Mouse (Mus musculus) liver, embryonic 13.5 days (tissue): Measurements from ENCODE around the gene Prkce. TPM values are rescaled to one million over a fixed set of nuclear protein-coding genes. Genes with fewer than 3 reads are reported as not detected.

Experiments used
- ATAC-seq: fragments of 200-750 bp; cut with Nextera tagmentation; 2 replicates; pipeline ENCODE4 v1.8.0; 2017; ENCODE audit warnings: low read depth, mild to moderate bottlenecking, moderate number of reproducible peaks, moderate library complexity
- DNase-seq: peaks from one replicate; pipeline ENCODE4 v3.0.0; 2022
- H3K27ac ChIP-seq: fragments of 300-500 bp; sonication (generic); 2 replicates; pipeline ENCODE4 v1.5.1; 2015; ENCODE audit warnings: moderate library complexity, mild to moderate bottlenecking, inconsistent platforms
- H3K27me3 ChIP-seq: fragments of 300-500 bp; sonication (generic); 2 replicates; pipeline ENCODE4 v1.6.1; 2015; ENCODE audit warnings: mild to moderate bottlenecking, inconsistent platforms
- H3K36me3 ChIP-seq: fragments of 300-500 bp; sonication (generic); 2 replicates; pipeline ENCODE4 v1.6.1; 2015; ENCODE audit warnings: mild to moderate bottlenecking, inconsistent platforms
- H3K4me1 ChIP-seq: fragments of 300-500 bp; sonication (generic); replicated peaks from 2 replicates; pipeline ENCODE4 v1.6.1; 2015; ENCODE audit warnings: inconsistent platforms
- H3K4me2 ChIP-seq: fragments of 300-500 bp; sonication (generic); 2 replicates; pipeline ENCODE4 v1.6.1; 2015; ENCODE audit warnings: inconsistent platforms, mild to moderate bottlenecking, moderate library complexity
- H3K4me3 ChIP-seq: fragments of 300-500 bp; sonication (generic); replicated peaks from 2 replicates; pipeline ENCODE4 v1.5.1; 2015; ENCODE audit warnings: mild to moderate bottlenecking, inconsistent platforms
- H3K9ac ChIP-seq: fragments of 300-500 bp; sonication (generic); 2 replicates; pipeline ENCODE4 v1.6.1; 2015; ENCODE audit warnings: mild to moderate bottlenecking, inconsistent platforms
- H3K9me3 ChIP-seq: fragments of 300-500 bp; sonication (generic); replicated peaks from 2 replicates; pipeline ENCODE4 v1.6.1; 2016; ENCODE audit warnings: inconsistent platforms
- WGBS: fragments of 180-500 bp; shearing (Covaris S2); methylation state at CpG from one replicate; pipeline ENCODE4 v1.1.7; 2015; ENCODE audit not compliant: insufficient replicate concordance; 5-methylcytosine and 5-hydroxymethylcytosine counted together
- polyA plus RNA-seq: library from polyadenylated mRNA; unstranded; fragments of >200 nt; fragmentation: Nextera tagmentation; extraction: Ambion mirVana; gene quantifications from 2 replicates; pipeline ENCODE4 v1.2.1, GENCODE M21; 2015

Prkce gene
- polyA plus RNA-seq, 1 experiment from 2014 or later: 0.90 TPM

DNA sequence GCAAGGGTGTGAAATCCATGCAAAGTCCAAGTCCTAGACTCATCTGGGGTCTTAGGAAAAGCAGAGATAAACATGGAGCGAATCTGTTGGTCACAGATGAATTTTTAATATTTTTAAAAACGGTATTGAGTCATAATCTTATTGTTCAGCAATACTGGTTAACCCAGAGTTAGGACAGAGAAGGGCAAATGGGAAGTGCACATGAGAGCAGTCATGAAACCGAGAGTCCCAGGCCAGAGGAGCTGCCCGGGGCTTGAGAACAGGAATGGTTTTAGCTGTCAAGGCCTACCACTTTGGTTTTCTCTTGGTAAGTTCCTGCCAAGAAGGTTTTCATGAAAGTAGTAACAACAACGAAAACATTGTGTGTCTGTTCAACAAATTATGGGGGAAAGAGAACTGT is 76.8 kb downstream of the Prkce start:
- Histone ChIP-seq H3K4me3 (no peak overlapping the region), H3K4me2 (no peak overlapping the region), H3K27me3 (no peaks in the 10 kb centered on the region), H3K9me3 (no peaks in the 10 kb centered on the region), H3K27ac (no peak overlapping the region), H3K4me1 (no peaks in the 10 kb centered on the region), H3K36me3 (no peaks in the 10 kb centered on the region), H3K9ac (no peak overlapping the region)
- DNase-seq (no peak), ATAC-seq (no peak)
- 68% methylated on average over 5 of the region's 5 CpGs for WGBS

DNA sequence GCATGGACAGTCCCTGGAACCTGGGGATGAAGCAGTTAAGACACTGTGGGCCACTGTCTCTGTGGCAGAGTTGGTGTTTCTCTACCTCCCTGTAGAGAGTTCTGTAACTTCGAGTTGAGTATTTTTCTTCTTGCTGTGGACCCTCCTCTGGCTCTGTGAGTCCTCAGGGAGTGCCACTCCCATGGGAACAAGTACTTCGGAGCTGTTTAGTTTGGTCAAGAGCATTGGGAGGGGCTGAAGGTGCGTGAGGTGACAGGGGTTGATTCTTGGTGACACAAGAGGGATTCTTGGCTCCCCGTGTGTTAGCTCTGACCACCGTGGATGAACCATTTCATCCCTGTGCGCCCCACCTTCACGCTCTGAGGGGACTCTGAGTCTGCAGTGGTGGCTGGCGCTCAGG is 81.2 kb downstream of the Prkce start:
- no peak for ATAC-seq
- Histone ChIP-seq H3K4me3 (no peak overlapping the region), H3K36me3 (no peaks in the 10 kb centered on the region), H3K9me3 (no peaks in the 10 kb centered on the region), H3K9ac (no peak overlapping the region), H3K4me2 (no peak overlapping the region), H3K27me3 (no peaks in the 10 kb centered on the region), H3K4me1 (no peaks in the 10 kb centered on the region), H3K27ac (no peak overlapping the region)
- WGBS: 67% methylated on average over 8 of the region's 8 CpGs
- DNase-seq: no peak

GRCm38 (mm10) chr17:86249499-86250405 is 82.2 kb downstream of the Prkce start:
- Histone ChIP-seq H3K27me3 (no peaks in the 10 kb centered on the region), H3K4me2 (no peak overlapping the region), H3K4me1 (no peaks in the 10 kb centered on the region), H3K27ac (no peak overlapping the region), H3K36me3 (no peaks in the 10 kb centered on the region), H3K4me3 (no peak overlapping the region), H3K9me3 (no peaks in the 10 kb centered on the region), H3K9ac (no peak overlapping the region)
- ATAC-seq: no peak
- WGBS: 62% methylated on average over 21 of the region's 21 CpGs
- DNase-seq: no peak

- no peak for DNase-seq
- 54% methylated on average over 7 of the region's 7 CpGs for WGBS
- Histone ChIP-seq H3K4me2 (no peak overlapping the region), H3K27ac (no peak overlapping the region), H3K9me3 (no peaks in the 10 kb centered on the region), H3K9ac (no peak overlapping the region), H3K27me3 (no peaks in the 10 kb centered on the region), H3K36me3 (no peaks in the 10 kb centered on the region), H3K4me3 (no peak overlapping the region), H3K4me1 (no peaks in the 10 kb centered on the region)
- no peak for ATAC-seq
Measured at GRCm38 (mm10) chr17:86250406-86250905, 82.9 kb downstream of the Prkce start.

DNA sequence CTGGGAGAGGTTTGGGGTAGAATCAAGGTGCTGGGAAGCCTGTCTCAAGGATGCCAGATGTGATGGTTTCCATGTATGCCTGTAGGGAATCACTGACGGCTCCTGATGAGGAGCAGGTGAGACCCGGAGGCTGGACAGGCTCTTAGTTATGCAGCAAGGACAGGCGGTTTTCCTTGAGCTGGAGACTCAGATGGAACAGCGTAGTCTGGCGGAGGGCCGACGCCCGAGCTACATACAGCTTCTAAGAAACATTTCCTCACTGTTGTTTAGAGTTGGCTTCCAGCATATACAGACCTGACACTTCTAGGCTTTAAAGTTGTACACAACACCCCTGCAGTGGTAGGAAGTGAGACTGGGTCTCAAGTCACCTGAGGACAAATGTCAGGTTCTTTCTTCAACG is 86.3 kb downstream of the Prkce start:
- H3K27ac ChIP-seq: no peak overlapping the region
- no peak overlapping the region for H3K4me2 ChIP-seq
- WGBS: 81% methylated on average over 9 of the region's 9 CpGs
- H3K36me3 ChIP-seq: no peaks in the 10 kb centered on the region
- no peaks in the 10 kb centered on the region for H3K9me3 ChIP-seq
- H3K27me3 ChIP-seq: no peaks in the 10 kb centered on the region
- no peak overlapping the region for H3K4me3 ChIP-seq
- no peak for DNase-seq
- H3K9ac ChIP-seq: no peak overlapping the region
- H3K4me1 ChIP-seq: no peaks in the 10 kb centered on the region
- no peak for ATAC-seq

GRCm38 (mm10) chr17:86254285-86254684 is 86.7 kb downstream of the Prkce start:
- WGBS: 87% methylated on average over 8 of the region's 8 CpGs
- no peak for DNase-seq
- H3K9ac ChIP-seq: no peak overlapping the region
- no peaks in the 10 kb centered on the region for H3K36me3 ChIP-seq
- H3K27ac ChIP-seq: no peak overlapping the region
- H3K27me3 ChIP-seq: no peaks in the 10 kb centered on the region
- ATAC-seq: no peak
- H3K4me3 ChIP-seq: no peak overlapping the region
- no peaks in the 10 kb centered on the region for H3K4me1 ChIP-seq
- no peaks in the 10 kb centered on the region for H3K9me3 ChIP-seq
- no peak overlapping the region for H3K4me2 ChIP-seq

DNA sequence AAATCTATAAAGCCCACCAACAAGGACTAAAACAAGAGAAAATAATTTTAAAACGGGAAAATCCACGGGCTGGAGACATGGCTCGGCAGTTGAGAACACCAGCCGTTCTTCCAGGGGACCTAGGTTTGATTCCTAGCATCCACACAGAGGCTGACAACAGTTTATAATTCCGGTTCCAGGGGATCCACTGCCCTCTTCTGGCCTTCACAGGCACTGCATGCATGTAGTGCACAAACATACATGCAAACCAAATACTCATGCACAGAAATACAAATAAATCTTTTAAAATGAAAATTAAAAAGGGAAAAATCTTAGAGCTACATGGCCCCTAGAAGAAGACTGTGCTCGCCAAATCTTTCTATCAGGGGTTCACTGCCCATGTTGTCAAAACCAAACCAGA is 87.4 kb downstream of the Prkce start:
- DNase-seq (no peak), ATAC-seq (no peak)
- H3K27me3 ChIP-seq: no peaks in the 10 kb centered on the region
- no peak overlapping the region for H3K27ac ChIP-seq
- 73% methylated on average over 6 of the region's 6 CpGs for WGBS
- no peak overlapping the region for H3K4me2 ChIP-seq
- no peaks in the 10 kb centered on the region for H3K4me1 ChIP-seq
- H3K36me3 ChIP-seq: no peaks in the 10 kb centered on the region
- H3K4me3 ChIP-seq: no peak overlapping the region
- H3K9ac ChIP-seq: no peak overlapping the region
- no peaks in the 10 kb centered on the region for H3K9me3 ChIP-seq

DNA sequence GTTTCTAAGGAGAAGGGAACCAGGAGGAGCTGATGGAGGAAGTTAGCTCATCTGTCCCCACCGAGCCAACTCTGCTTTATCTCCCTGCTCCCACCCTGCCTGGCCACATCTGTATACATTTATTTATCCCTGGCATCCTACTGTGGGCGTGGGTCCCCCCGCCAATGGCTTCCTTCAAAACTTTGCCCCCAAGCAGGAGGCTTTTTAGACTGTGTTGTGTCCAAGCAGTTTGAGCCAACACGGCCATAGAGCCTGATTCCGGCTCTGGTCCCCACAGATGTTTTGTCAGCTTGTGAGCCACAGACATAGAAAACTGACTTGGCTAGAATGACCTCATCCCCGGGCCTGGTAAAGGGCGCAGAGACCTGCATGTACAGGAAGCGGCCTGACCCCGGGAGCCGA is 89.1 kb downstream of the Prkce start:
- Histone ChIP-seq H3K9me3 (no peaks in the 10 kb centered on the region), H3K36me3 (no peaks in the 10 kb centered on the region), H3K4me2 (no peak overlapping the region), H3K9ac (no peak overlapping the region), H3K27ac (no peak overlapping the region), H3K4me3 (no peak overlapping the region), H3K4me1 (no peaks in the 10 kb centered on the region), H3K27me3 (no peaks in the 10 kb centered on the region)
- ATAC-seq: no peak
- WGBS: 44% methylated on average over 10 of the region's 10 CpGs
- DNase-seq: no peak

DNA sequence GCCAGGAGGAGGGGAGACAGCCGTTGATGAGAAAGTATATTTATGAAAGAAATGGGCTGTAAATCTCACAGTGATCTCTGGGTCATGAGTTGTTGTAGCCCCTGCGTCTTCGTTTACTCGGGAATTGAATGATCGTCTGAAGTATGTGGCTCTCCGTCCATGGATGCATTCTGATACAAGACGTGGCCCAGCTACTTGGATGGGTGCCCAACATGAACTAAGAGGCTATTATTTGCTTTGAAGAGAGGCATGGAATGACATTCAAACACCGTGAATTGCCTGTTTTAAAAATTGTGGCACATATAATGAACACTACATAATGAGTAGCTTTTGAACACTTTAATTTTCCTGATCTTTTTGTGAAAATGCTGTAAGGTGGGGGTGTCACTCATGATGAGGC is 93.5 kb downstream of the Prkce start:
- H3K27me3 ChIP-seq: no peaks in the 10 kb centered on the region
- H3K4me3 ChIP-seq: no peak overlapping the region
- H3K27ac ChIP-seq: no peak overlapping the region
- DNase-seq: no peak
- H3K4me1 ChIP-seq: no peaks in the 10 kb centered on the region
- no peak overlapping the region for H3K4me2 ChIP-seq
- H3K9ac ChIP-seq: no peak overlapping the region
- no peaks in the 10 kb centered on the region for H3K36me3 ChIP-seq
- ATAC-seq: no peak
- H3K9me3 ChIP-seq: no peaks in the 10 kb centered on the region
- 71% methylated on average over 8 of the region's 8 CpGs for WGBS

DNA sequence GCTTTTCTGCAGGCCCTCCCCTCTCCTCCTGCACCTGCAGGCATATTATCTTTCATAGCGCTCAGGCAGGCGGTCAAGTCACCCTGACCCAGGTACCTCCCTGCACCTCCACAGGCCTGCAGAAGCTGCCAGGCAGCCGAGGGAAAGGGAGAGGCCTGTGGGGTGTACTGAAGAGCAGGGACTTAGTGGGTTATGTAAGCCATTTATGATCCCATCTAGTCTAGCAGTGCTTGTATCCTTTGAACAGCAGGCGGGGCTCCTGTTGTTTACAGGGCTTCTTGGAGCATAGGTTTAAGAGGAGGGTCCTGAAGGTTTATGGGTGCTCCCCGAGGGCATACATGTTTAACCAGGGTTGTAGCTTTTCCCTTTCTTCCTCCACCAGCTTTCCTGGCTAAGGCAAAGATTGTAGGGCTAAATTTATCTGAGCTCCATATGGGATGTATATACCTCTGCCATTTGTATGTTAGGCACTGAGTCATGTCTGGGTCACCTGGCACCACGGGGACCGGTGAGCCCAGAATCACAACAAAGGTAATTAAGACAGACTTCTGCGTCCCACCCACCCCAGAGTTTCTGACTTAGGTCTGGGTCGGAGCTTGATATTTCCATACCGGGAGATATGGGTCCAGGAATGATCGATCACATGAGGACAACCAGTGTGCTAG is 96.5 kb downstream of the Prkce start:
- Histone ChIP-seq H3K9me3 (no peaks in the 10 kb centered on the region), H3K4me1 (no peaks in the 10 kb centered on the region), H3K4me3 (no peak overlapping the region), H3K27ac (no peak overlapping the region), H3K9ac (no peak overlapping the region), H3K27me3 (no peaks in the 10 kb centered on the region), H3K4me2 (no peak overlapping the region), H3K36me3 (no peaks in the 10 kb centered on the region)
- WGBS: 78% methylated on average over 11 of the region's 11 CpGs
- DNase-seq (no peak), ATAC-seq (no peak)

- no peak for ATAC-seq
- Histone ChIP-seq H3K9ac (no peak overlapping the region), H3K4me1 (no peaks in the 10 kb centered on the region), H3K36me3 (no peaks in the 10 kb centered on the region), H3K27ac (no peak overlapping the region), H3K4me2 (no peak overlapping the region), H3K4me3 (no peak overlapping the region), H3K27me3 (no peaks in the 10 kb centered on the region), H3K9me3 (no peaks in the 10 kb centered on the region)
- no peak for DNase-seq
- 75% methylated on average over 6 of the region's 6 CpGs for WGBS
Measured at GRCm38 (mm10) chr17:86266051-86266450, 98.5 kb downstream of the Prkce start.
